Mouse (Mus musculus) intestine, postnatal 0 days (tissue): ENCODE data around the gene Scgb3a1. TPM values are rescaled to one million over a fixed set of nuclear protein-coding genes. Genes with fewer than 3 reads are reported as not detected.
A peak's percentile ranks its signal among the peaks of the same experiment; 100 is the strongest.

Experiments used
- ATAC-seq: fragments of 200-750 bp; cut with Nextera tagmentation; 2 replicates; pipeline ENCODE4 v1.8.0; 2017; ENCODE audit warnings: mild to moderate bottlenecking, moderate TSS enrichment, moderate library complexity
- H3K27ac ChIP-seq: fragments of 300-500 bp; sonication (generic); 2 replicates; pipeline ENCODE4 v1.5.1; 2014; ENCODE audit warnings: mild to moderate bottlenecking, low read depth, low read length, moderate library complexity
- H3K27me3 ChIP-seq: fragments of 300-500 bp; sonication (generic); replicated peaks from 2 replicates; pipeline ENCODE4 v1.6.1; 2014; ENCODE audit warnings: low read length, mixed read lengths; ENCODE audit not compliant: control insufficient read depth, insufficient read depth
- H3K36me3 ChIP-seq: fragments of 300-500 bp; sonication (generic); 2 replicates; pipeline ENCODE4 v1.6.1; 2014; ENCODE audit warnings: mild to moderate bottlenecking, moderate library complexity; ENCODE audit not compliant: control insufficient read depth, insufficient read depth
- H3K4me1 ChIP-seq: fragments of 300-500 bp; sonication (generic); replicated peaks from 2 replicates; pipeline ENCODE4 v1.6.1; 2014; ENCODE audit warnings: antibody characterized with exemption, low read length, mixed read lengths; ENCODE audit not compliant: control insufficient read depth, insufficient read depth
- H3K4me2 ChIP-seq: fragments of 300-500 bp; sonication (generic); replicated peaks from 2 replicates; pipeline ENCODE4 v1.6.1; 2014; ENCODE audit warnings: low read depth, mild to moderate bottlenecking, moderate library complexity
- H3K4me3 ChIP-seq: fragments of 300-500 bp; sonication (generic); 2 replicates; pipeline ENCODE4 v1.5.1; 2014; ENCODE audit warnings: low read depth, low read length
- H3K9ac ChIP-seq: fragments of 300-500 bp; sonication (generic); 2 replicates; pipeline ENCODE4 v1.6.1; 2014; ENCODE audit warnings: mild to moderate bottlenecking, low read depth, low read length
- H3K9me3 ChIP-seq: fragments of 300-500 bp; sonication (generic); 2 replicates; pipeline ENCODE4 v1.6.1; 2016; ENCODE audit warnings: mixed run types; ENCODE audit not compliant: control insufficient read depth
- CTCF ChIP-seq: sonication (generic); IDR thresholded peaks from 2 replicates; pipeline ENCODE4 v1.5.1; 2016; ENCODE audit warnings: low read depth, mild to moderate bottlenecking, control low read depth, antibody characterized with exemption, moderate library complexity
- WGBS: fragments of 180-500 bp; shearing (Covaris S2); extraction: QIAGEN DNeasy Blood & Tissue Kit; methylation state at CpG from one replicate; pipeline ENCODE4 v1.1.7; 2014; 5-methylcytosine and 5-hydroxymethylcytosine counted together
- polyA plus RNA-seq: library from polyadenylated mRNA; unstranded; fragments of >200 nt; fragmentation: Nextera tagmentation; extraction: Ambion mirVana; gene quantifications from 2 replicates; pipeline ENCODE4 v1.2.1, GENCODE M21; 2015

Gene Scgb3a1
- polyA plus RNA-seq, 1 experiment from 2014 or later: 3.2 TPM

DNA sequence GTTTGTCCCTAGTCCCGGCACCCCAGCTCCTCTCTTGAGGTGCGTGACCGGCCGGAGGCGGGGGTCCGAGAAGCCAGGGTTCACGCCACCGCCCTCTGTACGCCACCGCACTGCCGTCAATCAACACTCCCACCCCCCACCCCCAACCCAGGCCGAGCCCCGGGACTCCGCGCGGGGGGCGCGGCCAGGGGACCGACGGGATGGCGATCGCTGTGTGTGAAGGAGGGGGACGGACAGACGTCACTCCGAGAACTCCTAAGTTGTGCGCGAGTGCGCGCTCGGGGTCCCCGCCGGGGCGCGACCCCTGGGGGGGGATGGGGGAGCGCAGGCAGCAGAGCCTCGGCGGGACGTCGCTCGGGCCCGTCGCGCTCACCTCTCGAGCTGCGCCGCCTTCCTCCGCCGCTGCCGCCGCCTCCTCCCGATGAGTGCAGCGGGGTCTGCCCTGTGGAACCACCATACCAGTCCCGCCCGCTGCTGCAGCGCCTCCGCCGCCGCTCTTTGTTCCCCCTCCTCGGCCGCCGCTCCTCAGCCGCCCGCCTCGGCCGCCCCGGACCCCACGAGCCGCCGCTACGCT, 48.7 kb downstream of the Scgb3a1 start:
- Histone ChIP-seq H3K9ac (peak overlapping the region; percentile 98), H3K4me2 (peak overlapping the region; percentile 76), H3K27me3 (no peaks in the 10 kb centered on the region), H3K36me3 (no peaks in the 10 kb centered on the region; the same call in 1 of the 2 replicates), H3K4me3 (peak overlapping the region; percentile 96), H3K9me3 (no peaks in the 10 kb centered on the region), H3K4me1 (peaks cover 4% of the 10 kb centered on the region; the same call in 1 of the 2 replicates), H3K27ac (peak overlapping the region; percentile 96)
- WGBS: under 1% methylated on average over 63 of the region's 70 CpGs
- ATAC-seq: peak; percentile 46
- no peak for TF ChIP-seq CTCF

- H3K9ac ChIP-seq: peak within 1 kb of the TSS; percentile 98
- peak within 1 kb of the TSS; percentile 96 for H3K27ac ChIP-seq
- no peaks in the 10 kb centered on the region; the same call in 1 of the 2 replicates for H3K36me3 ChIP-seq
- WGBS: under 1% methylated on average over 63 of the region's 65 CpGs
- peak within 1 kb of the TSS; percentile 96 for H3K4me3 ChIP-seq
- no peaks in the 10 kb centered on the region for H3K27me3 ChIP-seq
- ATAC-seq: peak; percentile 98
- no peaks in the 10 kb centered on the region for H3K9me3 ChIP-seq
- H3K4me2 ChIP-seq: peak within 1 kb of the TSS; percentile 76
- TF ChIP-seq CTCF: no peak
- H3K4me1 ChIP-seq: peaks cover 4% of the 10 kb centered on the region; the same call in 1 of the 2 replicates
Measured at GRCm38 (mm10) chr11:49712555-49713335, 49.3 kb downstream of the Scgb3a1 start, which contains the start of gene Cnot6. Gene Cnot6, minus strand, starts transcription at chr11:49712723.

DNA sequence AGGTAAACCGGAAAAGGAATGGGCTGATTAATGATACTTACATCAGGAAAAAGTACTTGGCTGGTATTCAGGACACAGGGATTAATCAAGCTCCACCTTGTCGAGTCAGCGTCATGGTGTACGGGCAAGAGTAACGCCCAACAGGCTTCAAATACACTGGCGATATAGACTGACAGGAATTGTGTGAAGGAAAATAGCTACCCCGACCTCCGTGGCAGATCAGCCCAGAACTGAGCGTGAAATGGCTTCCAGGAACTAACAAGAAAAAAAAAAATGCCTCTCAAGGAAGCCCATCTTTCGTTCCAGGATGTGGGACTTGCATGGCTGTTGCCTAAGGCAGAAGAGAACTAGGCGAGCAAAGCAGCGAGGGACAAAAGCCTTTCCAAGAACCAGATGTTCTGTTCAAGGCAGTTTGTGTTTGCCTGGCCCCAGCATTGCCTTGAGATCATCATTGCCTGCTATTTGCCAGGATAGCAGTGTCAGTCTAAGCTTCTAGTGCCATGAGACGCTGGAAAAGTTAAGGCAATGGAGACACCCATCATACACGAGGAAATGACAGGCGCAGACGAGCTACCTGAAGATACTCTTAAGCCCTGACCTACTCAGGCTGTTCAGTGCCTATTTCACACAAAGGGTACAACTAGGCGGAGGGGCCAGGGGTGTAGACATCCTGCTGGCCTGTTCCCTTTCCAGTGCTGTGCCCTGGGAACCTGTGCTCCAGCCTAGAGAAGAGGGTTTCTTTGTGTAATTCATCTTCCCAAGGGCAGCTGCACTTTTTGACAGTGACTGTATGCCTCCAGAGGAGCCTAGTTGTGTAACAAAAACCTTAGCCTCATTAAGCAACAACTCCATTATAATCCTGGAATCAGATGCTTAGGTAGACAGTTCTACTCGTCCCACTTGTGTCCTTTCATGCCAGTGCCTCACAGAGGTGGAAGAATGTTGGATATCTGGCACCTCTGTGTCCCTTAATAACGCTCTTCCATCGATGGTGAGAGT, 50.2 kb downstream of the Scgb3a1 start:
- Histone ChIP-seq H3K9me3 (no peaks in the 10 kb centered on the region), H3K27ac (peak overlapping the region; percentile 96; the same call in 1 of the 2 replicates), H3K36me3 (no peaks in the 10 kb centered on the region; the same call in 1 of the 2 replicates), H3K4me3 (peak overlapping the region; percentile 96), H3K9ac (peak overlapping the region; percentile 35), H3K4me1 (peaks cover 4% of the 10 kb centered on the region; the same call in 1 of the 2 replicates), H3K4me2 (peak overlapping the region; percentile 76), H3K27me3 (no peaks in the 10 kb centered on the region)
- TF ChIP-seq CTCF: no peak
- WGBS: 29% methylated on average over 20 of the region's 20 CpGs
- peak; percentile 19 for ATAC-seq

Other genes with a start within 250 kb of the Scgb3a1 start
- gene Olfr1389, start 240.5 kb upstream of the Scgb3a1 start, polyA plus RNA-seq: not detected in 2 replicates
- 0.10 TPM in 2 replicates for gene Olfr1388, start 227.0 kb upstream of the Scgb3a1 start, polyA plus RNA-seq
- not detected in 2 replicates for gene Olfr1387, start 208.3 kb upstream of the Scgb3a1 start, polyA plus RNA-seq
- gene Olfr1386, start 198.6 kb upstream of the Scgb3a1 start, polyA plus RNA-seq: not detected in 2 replicates
- not detected in 2 replicates for gene Olfr1385, start 174.5 kb upstream of the Scgb3a1 start, polyA plus RNA-seq
- gene Olfr1384, start 156.9 kb upstream of the Scgb3a1 start, polyA plus RNA-seq: not detected in 2 replicates
- not detected in 2 replicates for gene Olfr1383, start 144.0 kb upstream of the Scgb3a1 start, polyA plus RNA-seq
- gene Olfr1382, start 135.4 kb upstream of the Scgb3a1 start, polyA plus RNA-seq: not detected in 2 replicates
- gene Olfr1381, start 120.2 kb upstream of the Scgb3a1 start, polyA plus RNA-seq: not detected in 2 replicates
- gene Olfr1380, start 106.7 kb upstream of the Scgb3a1 start, polyA plus RNA-seq: not detected in 2 replicates
- 3.9 and 4.0 TPM in 2 replicates for gene Flt4, start 54.3 kb upstream of the Scgb3a1 start, polyA plus RNA-seq
- gene Cnot6, start 49.1 kb downstream of the Scgb3a1 start, polyA plus RNA-seq: 27.2 and 31.3 TPM in 2 replicates
- gene Gfpt2, start 130.6 kb downstream of the Scgb3a1 start, polyA plus RNA-seq: 1.7 and 2.8 TPM in 2 replicates
- gene Mapk9, start 183.1 kb downstream of the Scgb3a1 start, polyA plus RNA-seq: 21.7 and 22.0 TPM in 2 replicates
- gene Rasgef1c, start 238.2 kb downstream of the Scgb3a1 start, polyA plus RNA-seq: 0.44 and 0.78 TPM in 2 replicates